Mouse (Mus musculus) spleen, adult 2 months (tissue): ENCODE measurements around the gene 1300017J02Rik. TPM values are rescaled to one million over a fixed set of nuclear protein-coding genes. Genes with fewer than 3 reads are reported as not detected.

ENCODE experiments used
- DNase-seq, 2 experiments: peaks; one replicate each; pipeline versions ENCODE4 v3.0.0 to v3.0.0-alpha.2; 2012 to 2021; ENCODE audit warnings: low spot score in 2 of 2, low read depth in 1 of 2
- H3K27ac ChIP-seq: fragments of 200-500 bp; 2 replicates; pipeline ENCODE4 v1.5.1; 2012; ENCODE audit warnings: low read length, inconsistent platforms; ENCODE audit not compliant: insufficient read depth
- H3K27me3 ChIP-seq: fragments of 200-500 bp; 2 replicates; pipeline ENCODE4 v1.6.1; 2012; ENCODE audit warnings: mild to moderate bottlenecking, moderate library complexity, low read length, inconsistent platforms; ENCODE audit not compliant: control insufficient read depth, insufficient read depth
- H3K36me3 ChIP-seq: fragments of 200-500 bp; 2 replicates; pipeline ENCODE4 v1.6.1; 2012; ENCODE audit warnings: mild to moderate bottlenecking, low read length, inconsistent platforms; ENCODE audit not compliant: control insufficient read depth, insufficient read depth
- H3K4me1 ChIP-seq: fragments of 200-500 bp; 2 replicates; pipeline ENCODE4 v1.6.1; 2011; ENCODE audit warnings: inconsistent platforms; ENCODE audit not compliant: control insufficient read depth, insufficient read depth, insufficient read length
- H3K4me3 ChIP-seq: fragments of 200-500 bp; 2 replicates; pipeline ENCODE4 v1.5.1; 2011; ENCODE audit warnings: mild to moderate bottlenecking, inconsistent platforms; ENCODE audit not compliant: insufficient read depth, insufficient read length; ENCODE audit errors: extremely low read depth
- CTCF ChIP-seq: fragments of 200-500 bp; IDR thresholded peaks from 2 replicates; pipeline ENCODE4 v1.5.1; 2011; ENCODE audit warnings: mild to moderate bottlenecking, inconsistent platforms; ENCODE audit not compliant: insufficient read depth, insufficient read length, insufficient replicate concordance; ENCODE audit errors: extremely low read depth
- POLR2A ChIP-seq: fragments of 200-500 bp; IDR thresholded peaks from 2 replicates; pipeline ENCODE4 v1.6.1; 2011; ENCODE audit warnings: low read depth, low read length, inconsistent platforms
- WGBS: fragments of 180-500 bp; shearing (Covaris S2); methylation state at CpG from one replicate; pipeline ENCODE4 v1.1.7; 2018; 5-methylcytosine and 5-hydroxymethylcytosine counted together
- polyA plus RNA-seq: library from polyadenylated mRNA; depleted of rRNA; stranded (reverse); fragments of >200 nt; gene quantifications from 2 replicates; pipeline ENCODE4 v1.2.3, GENCODE M21; 2012

The 1300017J02Rik gene
- polyA plus RNA-seq, 1 experiment = 8.0 TPM

DNA sequence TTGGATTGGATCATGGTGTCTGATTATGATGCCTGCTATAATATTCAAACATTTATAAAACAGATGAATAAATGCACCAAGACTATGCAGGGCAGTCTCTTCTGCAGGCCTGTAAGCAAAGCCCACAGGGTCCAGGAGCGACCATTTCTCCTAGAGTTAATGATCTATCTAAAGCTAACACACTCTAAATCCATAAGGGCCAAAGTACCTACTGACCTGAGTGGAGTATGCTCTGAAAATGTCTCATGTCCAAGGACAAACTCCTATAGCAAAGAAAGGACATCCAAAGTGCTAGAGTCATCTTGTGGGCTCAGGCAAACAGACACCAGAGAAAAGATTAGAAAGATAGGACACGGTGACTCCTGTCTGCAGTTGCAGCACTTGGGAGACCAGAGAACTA is 10.4 kb downstream of the 1300017J02Rik start:
- Histone ChIP-seq H3K4me3 (no peak overlapping the region), H3K36me3 (no peaks in the 10 kb centered on the region), H3K27me3 (no peaks in the 10 kb centered on the region), H3K27ac (no peak overlapping the region), H3K4me1 (no peaks in the 10 kb centered on the region)
- TF ChIP-seq CTCF (no peak), POLR2A (no peak)
- WGBS = 95% methylated on average over 2 of the region's 2 CpGs
- no peak for DNase-seq

GRCm38 (mm10) chr9:103288489-103289180 is 16.2 kb downstream of the 1300017J02Rik start:
- H3K27ac ChIP-seq = no peak overlapping the region
- H3K4me3 ChIP-seq = no peak overlapping the region

GRCm38 (mm10) chr9:103287840-103288488 is 16.9 kb downstream of the 1300017J02Rik start:
- 88% methylated on average over 19 of the region's 19 CpGs for WGBS
- H3K4me1 ChIP-seq = no peaks in the 10 kb centered on the region
- no peak for DNase-seq
- TF ChIP-seq POLR2A (no peak), CTCF (no peak)
- peak overlapping the region; percentile 37; the same call in 1 of the 2 replicates for H3K27ac ChIP-seq
- H3K27me3 ChIP-seq = no peaks in the 10 kb centered on the region
- no peaks in the 10 kb centered on the region for H3K36me3 ChIP-seq
- H3K4me3 ChIP-seq = peak overlapping the region; percentile 20; the same call in 1 of the 2 replicates

More at GRCm38 (mm10) chr9:103288489-103289180, 16.2 kb downstream of the 1300017J02Rik start:
- TF ChIP-seq POLR2A = no peak
- H3K27me3 ChIP-seq = no peaks in the 10 kb centered on the region
- DNase-seq = no peak
- 84% methylated on average over 13 of the region's 13 CpGs for WGBS
- no peaks in the 10 kb centered on the region for H3K36me3 ChIP-seq
- no peaks in the 10 kb centered on the region for H3K4me1 ChIP-seq

- no peaks in the 10 kb centered on the region for H3K4me1 ChIP-seq
- TF ChIP-seq CTCF = no peak
- no peak for TF ChIP-seq POLR2A
- H3K36me3 ChIP-seq = no peaks in the 10 kb centered on the region
- WGBS = 67% methylated on average over 13 of the region's 13 CpGs
- DNase-seq = no peak
- no peaks in the 10 kb centered on the region for H3K27me3 ChIP-seq
- H3K27ac ChIP-seq = no peak overlapping the region
- H3K4me3 ChIP-seq = peak overlapping the region; percentile 17; the same call in 1 of the 2 replicates
These were observed 17.9 kb downstream of the 1300017J02Rik start for GRCm38 (mm10) chr9:103286901-103287422.

- H3K4me3 ChIP-seq = no peak overlapping the region
- DNase-seq = no peak
- 55% methylated on average over 4 of the region's 4 CpGs for WGBS
- TF ChIP-seq CTCF (no peak), POLR2A (no peak)
- no peaks in the 10 kb centered on the region for H3K4me1 ChIP-seq
- H3K27ac ChIP-seq = no peak overlapping the region
- no peaks in the 10 kb centered on the region for H3K27me3 ChIP-seq
- no peaks in the 10 kb centered on the region for H3K36me3 ChIP-seq
These were observed 18.5 kb downstream of the 1300017J02Rik start for GRCm38 (mm10) chr9:103286396-103286795.

GRCm38 (mm10) chr9:103276876-103277275 is 28.0 kb downstream of the 1300017J02Rik start:
- 93% methylated on average over 6 of the region's 6 CpGs for WGBS

DNA sequence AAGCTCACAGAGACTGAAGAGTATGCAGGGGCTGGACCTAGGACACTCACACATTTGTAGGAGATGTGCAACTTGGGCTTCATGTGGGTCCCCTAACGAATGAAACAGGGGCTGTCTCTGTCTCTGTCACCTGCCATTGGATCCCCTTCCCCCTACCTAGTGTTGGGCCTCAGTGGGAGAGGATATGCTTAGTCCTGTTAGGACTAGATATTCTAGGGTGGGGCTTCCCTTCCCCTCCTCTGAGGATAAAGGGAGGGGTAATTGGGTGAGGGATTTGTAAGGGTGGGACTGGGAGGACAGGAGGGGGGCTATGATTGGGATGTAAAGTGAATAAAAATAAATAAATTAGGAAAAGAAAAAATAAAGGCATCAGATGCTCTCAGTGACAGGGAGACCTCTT is 29.2 kb downstream of the 1300017J02Rik start:
- no peaks in the 10 kb centered on the region for H3K36me3 ChIP-seq
- TF ChIP-seq CTCF (no peak), POLR2A (no peak)
- no peak for DNase-seq
- no peaks in the 10 kb centered on the region for H3K4me1 ChIP-seq
- H3K27me3 ChIP-seq = no peaks in the 10 kb centered on the region
- no peak overlapping the region for H3K27ac ChIP-seq
- H3K4me3 ChIP-seq = no peak overlapping the region
- WGBS = 79% methylated on average over 1 of the region's 1 CpGs

More at GRCm38 (mm10) chr9:103276876-103277275, 28.0 kb downstream of the 1300017J02Rik start:
- TF ChIP-seq POLR2A (no peak), CTCF (no peak)
- Histone ChIP-seq H3K36me3 (no peaks in the 10 kb centered on the region), H3K27me3 (no peaks in the 10 kb centered on the region), H3K4me3 (no peak overlapping the region), H3K4me1 (no peaks in the 10 kb centered on the region), H3K27ac (no peak overlapping the region)
- no peak for DNase-seq
